Mouse (Mus musculus) cerebellum, adult 9-10 months (tissue): ENCODE data around the gene Nectin1.

Experiments used
- DNase-seq: peaks from one replicate; pipeline ENCODE4 v3.0.0; 2022

Nectin1 gene

DNA sequence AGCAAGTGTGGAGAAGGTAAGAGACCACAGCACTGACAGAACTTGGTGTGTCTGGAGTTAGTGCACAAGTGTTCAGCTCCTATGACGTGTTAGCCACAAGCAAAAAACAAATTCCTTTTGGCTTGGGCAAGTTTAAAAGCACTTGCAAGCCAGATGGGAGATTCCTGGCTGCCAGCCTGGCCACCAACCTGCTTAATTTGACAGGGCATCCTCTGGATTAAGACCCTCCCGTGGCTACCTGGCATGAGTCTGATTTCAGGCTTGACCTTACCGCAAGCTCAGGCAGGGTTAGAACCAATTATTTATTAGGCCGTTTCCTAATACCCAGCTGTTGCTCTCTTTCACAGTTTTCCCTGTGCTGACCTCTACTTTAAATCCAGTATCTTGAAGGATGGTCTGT lies 1.7 kb upstream of the Nectin1 start:
- DNase-seq = no peak

DNA sequence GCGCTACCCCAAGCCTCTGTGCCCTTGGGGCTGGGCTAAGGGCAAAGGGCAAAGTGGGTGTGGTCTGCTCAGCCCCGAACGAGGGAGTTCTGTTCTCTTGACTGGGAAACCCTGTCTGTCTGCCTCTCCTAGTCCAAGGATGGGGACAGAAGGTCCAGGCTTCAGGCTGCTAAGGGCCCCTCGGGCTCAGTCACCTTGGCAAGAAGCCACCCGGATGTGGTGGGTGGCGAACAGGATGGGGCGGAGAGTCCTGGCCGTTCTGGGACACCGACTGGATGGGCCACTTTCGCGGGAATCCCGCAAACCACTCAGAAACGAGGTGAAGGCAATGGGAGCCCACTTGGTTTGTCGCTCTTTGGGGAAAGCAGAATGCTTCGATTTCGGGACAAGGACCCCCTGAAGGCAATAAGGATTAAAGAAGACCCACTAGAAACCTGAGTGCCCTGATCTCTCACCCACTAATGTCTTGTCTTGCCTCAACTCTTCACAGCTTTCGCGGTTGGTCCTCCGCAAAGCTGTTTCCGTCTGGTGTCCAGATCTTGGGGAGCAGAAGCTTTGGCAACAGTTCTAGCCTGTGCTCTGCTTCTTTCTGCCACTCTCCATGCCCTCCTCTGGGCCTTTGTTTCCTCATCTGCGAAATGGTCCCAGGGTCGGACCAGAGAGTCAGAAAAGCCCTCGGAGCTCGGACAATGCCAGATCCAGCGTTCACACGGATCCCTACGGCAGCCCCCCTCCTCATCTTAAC lies 710 bp upstream of the Nectin1 start:
- peak; percentile 62 for DNase-seq

DNA sequence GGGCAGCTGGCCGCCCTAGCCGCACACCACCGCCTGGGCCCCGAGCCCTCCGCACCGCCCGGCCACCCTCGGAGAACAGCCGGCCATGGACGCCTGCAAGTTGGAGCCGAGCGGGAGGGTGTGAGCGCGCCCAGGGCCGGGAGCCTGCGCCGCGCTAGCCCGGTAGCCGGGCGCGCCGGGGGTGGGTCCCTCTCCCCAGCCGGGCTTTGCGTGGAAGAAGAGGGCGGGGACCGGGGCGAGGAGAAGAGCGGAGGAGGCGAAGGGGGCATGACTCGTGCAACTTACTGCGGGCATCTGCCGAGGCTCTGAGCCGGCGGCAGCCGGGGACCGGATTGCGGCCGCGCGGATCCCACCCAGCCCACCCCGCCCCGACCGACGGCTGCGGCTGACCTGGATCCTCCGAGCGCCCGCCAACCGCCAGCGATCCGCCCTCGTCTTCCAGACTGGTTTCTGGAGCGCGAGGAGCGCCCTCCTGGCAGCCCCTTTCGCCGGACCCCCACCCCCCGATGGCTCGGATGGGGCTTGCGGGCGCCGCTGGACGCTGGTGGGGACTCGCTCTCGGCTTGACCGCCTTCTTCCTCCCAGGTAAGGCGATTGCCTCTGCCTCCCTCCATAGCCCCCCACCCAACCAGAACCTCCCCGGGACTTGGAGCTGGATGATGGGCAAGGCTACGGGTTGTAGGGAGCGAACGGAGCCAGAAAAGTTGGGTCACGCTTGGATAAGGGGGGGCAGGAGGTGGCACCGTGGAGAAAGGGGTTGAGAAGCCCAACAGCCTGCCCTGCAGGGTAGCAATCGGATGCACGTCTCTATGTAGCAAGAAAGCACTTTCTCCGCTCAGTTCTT lies 576 bp downstream of the Nectin1 start:
- peak; percentile 52 for DNase-seq

DNA sequence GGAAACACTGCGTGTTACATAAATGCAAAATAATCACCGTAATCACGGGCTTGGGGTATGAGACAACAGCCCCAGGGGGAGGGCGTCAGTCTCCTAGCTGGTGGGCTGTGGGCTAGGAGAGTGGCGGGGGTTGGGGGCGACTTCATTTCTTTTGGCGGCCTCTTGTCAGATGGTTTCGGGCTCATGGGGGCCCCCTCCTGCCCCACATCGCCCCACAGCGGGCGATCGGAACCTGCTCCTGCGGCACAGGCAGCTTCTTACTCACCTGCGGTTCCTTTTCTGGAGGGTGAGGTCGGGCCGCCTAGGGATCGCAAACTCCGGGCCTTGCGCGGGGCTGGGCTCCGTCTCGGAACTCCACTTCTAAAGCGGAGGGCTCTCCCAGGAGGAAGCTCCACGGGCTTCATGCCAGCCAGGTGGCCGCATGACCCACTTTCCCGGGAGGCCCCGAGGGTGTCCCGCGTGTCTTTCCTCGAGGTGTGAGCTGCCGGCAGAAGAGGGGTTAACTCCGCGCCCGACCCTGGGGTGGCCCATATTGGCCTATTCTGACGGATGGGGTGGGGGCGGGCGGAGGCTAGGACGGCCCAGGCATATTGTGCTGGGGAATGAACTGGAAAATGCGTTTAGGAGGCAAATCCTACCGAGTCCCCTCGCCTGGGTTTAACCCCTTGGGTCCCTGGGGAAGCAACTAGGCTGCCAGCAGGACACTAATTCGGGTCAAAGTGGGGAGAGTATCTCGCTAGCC lies 1.4 kb downstream of the Nectin1 start:
- peak; percentile 61 for DNase-seq

GRCm38 (mm10) chr9:43745951-43746703 lies 2.3 kb downstream of the Nectin1 start:
- no peak for DNase-seq

GRCm38 (mm10) chr9:43747710-43748109 lies 3.9 kb downstream of the Nectin1 start:
- DNase-seq = no peak

DNA sequence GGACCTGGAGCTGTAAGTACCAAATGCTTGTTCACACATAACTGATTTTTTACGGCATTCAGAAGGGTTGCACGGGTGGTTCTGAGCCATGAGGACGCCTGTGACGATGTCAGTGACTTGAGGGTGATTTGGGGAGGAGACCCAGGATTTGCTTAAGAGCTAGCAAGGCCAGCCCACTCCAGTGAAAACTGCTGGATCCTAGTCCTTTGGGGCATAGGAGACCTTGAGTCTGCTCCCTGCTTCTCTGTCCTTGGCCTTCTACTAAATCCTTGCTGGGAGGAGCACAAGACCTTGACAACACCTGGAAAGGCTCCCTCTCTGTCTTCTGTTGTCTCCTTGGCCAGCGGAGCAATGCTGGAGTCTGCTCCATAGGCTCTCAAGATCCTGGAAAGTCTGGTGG lies 4.7 kb downstream of the Nectin1 start:
- DNase-seq = no peak

DNA sequence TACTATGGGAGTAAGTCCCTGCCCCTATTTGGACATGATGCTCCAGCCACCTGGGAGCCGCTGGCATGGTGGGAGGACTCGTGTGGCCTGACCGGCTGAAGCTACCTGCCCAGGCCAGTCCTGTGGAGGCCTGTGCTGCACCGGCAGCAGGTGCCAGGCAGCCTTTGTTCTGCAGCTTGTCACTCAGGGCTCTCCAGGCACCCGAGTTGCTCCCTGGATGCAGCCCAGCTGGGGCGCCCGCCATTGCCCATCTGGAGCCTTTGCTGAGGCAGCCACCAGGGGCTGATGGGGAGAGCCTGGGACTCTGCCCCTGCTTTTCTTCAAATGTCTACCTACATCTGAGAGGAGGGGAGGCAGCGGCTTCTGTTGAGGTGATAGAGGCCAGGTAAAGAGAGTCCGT lies 6.3 kb downstream of the Nectin1 start:
- no peak for DNase-seq

- no peak for DNase-seq
Measured at GRCm38 (mm10) chr9:43751111-43751510, 7.3 kb downstream of the Nectin1 start.

DNA sequence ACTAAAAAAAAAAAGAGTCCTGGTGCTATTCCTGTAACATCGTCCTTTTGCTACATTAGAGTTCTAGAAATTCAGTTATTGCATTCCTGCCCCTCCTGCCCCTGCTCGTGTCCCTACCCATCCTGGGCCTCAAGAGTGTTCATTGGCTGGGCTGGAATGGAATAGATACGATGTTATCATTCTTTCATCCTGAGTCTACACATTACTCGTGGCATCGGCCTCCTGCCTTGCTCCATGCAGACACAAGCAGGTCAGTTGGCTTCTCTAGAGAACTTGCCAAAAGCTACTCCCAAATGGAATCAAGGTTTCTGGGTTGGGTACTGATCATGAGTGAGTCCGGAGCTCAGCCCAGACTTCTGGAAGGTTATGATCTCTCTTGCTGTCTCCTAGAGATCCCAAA lies 9.7 kb downstream of the Nectin1 start:
- DNase-seq = no peak

GRCm38 (mm10) chr9:43754083-43754482 lies 10.3 kb downstream of the Nectin1 start:
- DNase-seq = no peak

DNA sequence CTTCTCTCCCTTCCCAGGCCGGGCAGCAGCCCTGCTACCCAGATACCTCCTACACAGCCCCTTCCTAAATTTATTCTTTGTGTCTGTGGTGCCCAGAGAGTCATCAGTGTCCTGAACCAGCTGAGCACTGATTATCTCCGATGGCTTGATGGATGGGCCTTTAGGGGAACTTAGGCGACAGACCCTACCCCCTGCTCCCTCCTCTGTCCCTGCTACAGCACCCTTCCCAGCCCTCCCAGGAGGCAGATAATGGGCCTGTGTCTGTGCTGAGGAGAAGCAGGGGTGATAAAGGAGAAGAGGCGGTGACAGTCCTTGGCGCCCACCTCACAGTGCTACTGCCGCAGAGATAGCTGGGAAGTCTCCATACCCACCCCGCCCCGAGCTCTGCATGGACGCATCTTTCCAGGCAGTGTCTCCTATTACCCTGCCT lies 11.0 kb downstream of the Nectin1 start:
- no peak for DNase-seq

- DNase-seq = no peak
Measured at GRCm38 (mm10) chr9:43755464-43755863, 11.7 kb downstream of the Nectin1 start.

- DNase-seq = no peak
Measured at GRCm38 (mm10) chr9:43755928-43756327, 12.1 kb downstream of the Nectin1 start.

DNA sequence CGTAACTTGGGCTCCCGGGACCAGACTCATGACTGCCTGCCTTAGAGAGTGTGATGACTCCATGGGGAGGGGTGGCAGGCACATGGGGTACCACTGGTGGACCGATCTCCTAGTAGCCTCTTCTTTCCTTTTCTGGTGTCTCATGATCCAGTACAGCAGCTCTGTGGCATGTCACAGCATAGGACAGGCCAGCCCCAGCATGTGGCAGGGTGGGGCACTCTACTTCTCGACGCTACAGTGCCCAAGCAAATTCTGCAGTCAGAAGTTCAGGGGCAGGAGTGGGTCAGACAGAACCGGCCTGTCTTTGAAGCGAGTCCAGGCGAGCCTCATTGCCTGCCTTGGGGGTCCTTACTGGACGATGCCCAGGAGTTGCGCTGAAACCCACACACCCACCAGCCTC lies 13.4 kb downstream of the Nectin1 start:
- DNase-seq = no peak

- DNase-seq = no peak
Measured at GRCm38 (mm10) chr9:43757972-43758965, 14.5 kb downstream of the Nectin1 start.

- no peak for DNase-seq
Measured at GRCm38 (mm10) chr9:43760078-43760477, 16.3 kb downstream of the Nectin1 start.

GRCm38 (mm10) chr9:43761181-43761820 lies 17.5 kb downstream of the Nectin1 start:
- DNase-seq = peak; percentile 62

GRCm38 (mm10) chr9:43761941-43762340 lies 18.2 kb downstream of the Nectin1 start:
- DNase-seq = no peak

- no peak for DNase-seq
Measured at GRCm38 (mm10) chr9:43765419-43766179, 21.8 kb downstream of the Nectin1 start.
